Mouse (Mus musculus) layer of hippocampus, adult 18-20 months (tissue): ENCODE measurements around the gene Cnksr2. TPM values are rescaled to one million over a fixed set of nuclear protein-coding genes. Genes with fewer than 3 reads are reported as not detected.

ENCODE experiments used
- DNase-seq, 2 experiments: peaks; one replicate each; pipeline ENCODE4 v3.0.0; 2022; ENCODE audit warnings: low spot score in 2 of 2
- long read RNA-seq: library from polyadenylated mRNA; stranded (forward); transcript quantifications from one replicate; pipeline ENCODE4 v2.0.0, GENCODE M21; 2021
- total RNA-seq, 2 experiments: library from RNA; stranded (reverse); gene quantifications; 2 replicates each; pipeline ENCODE4 v1.2.3; 2021

Cnksr2 gene
- 100 to 1,000 TPM; 250 to 300 TPM for total RNA-seq
- long read RNA-seq, full-length matches to known transcripts: 33 of 204 reads
- long read RNA-seq, partial matches to known transcripts: 31 of 204 reads
- long read RNA-seq, other reads (novel, unspliced or antisense): 140 of 204 reads

DNA sequence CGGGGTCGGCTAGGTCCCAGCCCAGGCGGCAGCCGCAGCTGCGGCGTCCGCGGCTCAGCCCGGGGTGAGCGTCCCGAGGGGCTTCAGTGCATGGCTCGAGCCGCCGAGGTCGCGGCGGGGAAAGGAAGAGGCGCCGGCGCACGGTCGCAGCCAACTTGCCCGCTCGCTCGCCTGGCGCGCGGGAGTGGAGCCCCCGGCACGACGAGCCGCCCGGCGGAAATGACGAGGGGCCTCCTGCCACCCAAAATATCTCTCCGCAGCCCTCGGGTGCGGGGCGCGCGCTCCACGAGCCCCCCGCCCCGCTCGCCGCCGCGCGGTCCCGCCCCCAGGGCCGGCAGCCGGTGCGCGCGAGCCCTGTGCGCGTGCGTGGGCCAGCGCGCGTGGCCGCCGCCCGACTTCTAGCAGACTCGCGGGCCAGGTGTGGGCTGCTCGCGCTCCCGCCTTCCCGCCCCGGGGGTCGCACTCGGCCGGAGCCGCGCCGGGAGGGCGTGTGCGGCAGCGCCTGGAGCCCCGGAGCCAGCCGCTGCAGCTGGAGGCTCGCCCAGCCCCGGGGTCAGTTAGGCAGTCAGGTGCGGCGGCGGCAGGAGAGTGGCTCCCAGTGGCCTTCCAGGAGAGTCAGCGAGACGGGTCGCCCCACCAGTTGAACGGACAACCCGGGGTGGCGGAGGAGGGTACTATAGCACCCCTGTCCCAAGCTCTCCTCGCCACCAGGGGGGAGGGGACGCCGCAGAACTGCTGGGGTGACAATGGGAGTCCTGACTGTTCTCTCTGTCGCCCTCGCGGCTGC is at the start of gene Cnksr2:
TSS of gene Cnksr2 (minus strand) at position 238 of the 787 bp plus-strand sequence.
- DNase-seq: peak; percentile 50 to 68

GRCm38 (mm10) chrX:158043844-158044140 is 698 bp upstream of the Cnksr2 start:
- DNase-seq: no peak

DNA sequence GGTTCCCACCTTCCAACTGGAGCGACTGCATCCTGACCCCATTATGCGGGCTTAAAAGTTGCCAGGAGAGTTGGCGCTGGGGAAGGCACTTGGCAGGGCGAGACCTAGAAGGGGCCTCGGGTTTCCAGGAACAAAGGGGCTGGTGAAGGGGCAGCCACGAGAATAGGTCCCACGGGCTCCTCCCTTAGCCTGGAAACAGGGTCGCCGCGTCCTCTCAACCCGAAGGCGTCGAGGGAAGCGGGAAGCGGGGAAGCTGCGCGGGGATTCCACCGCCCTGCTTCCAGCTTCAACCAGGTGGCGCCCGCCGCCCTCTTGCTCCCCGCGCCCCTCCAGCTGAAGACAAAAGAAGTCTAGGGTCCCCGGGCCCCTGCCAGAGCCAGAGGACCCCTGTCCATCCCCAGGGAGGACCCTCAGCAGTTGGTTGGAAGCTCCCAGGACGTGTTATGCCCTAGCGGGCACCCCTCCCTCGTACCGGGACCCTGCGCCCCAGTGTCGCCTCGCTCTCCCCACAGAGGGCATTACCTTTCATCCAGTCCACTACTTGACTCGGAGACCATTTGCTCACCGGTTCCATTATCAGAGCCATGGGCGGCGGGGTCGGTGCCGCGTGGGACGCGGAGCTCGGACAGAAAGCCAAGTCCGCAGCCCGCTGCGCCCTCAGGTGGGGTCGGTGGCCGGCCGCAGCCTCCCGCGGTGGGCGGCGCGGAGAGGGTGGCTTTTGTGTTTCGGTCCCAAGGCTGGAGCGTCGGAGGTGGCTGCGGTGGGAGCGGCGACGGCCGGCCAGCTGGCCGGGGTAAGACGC is 638 bp downstream of the Cnksr2 start:
- DNase-seq: no peak

- no peak for DNase-seq
These were observed 1.4 kb downstream of the Cnksr2 start for GRCm38 (mm10) chrX:158041703-158042102.

GRCm38 (mm10) chrX:157951698-157952097 is 91.4 kb downstream of the Cnksr2 start:
- DNase-seq: no peak

DNA sequence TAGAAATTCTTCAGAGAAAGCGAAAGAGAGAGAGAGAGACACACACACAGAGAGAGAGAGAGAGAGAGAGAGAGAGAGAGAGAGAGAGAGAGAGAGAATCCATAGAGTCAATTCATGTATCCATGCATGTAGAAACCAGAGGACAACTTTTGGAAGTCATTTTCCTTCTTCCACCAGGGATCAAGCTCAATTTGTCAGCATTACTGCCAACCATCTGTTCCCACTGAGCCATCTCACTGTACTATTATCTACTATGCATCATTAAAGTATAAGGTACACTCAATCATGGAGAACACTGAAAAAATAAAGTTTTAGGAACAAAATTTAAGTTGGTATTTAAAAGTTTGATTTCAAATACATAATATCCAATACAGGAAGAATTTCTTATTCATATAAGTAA is 93.8 kb downstream of the Cnksr2 start:
- no peak for DNase-seq

- no peak for DNase-seq
These were observed 98.0 kb downstream of the Cnksr2 start for GRCm38 (mm10) chrX:157945121-157945520.

DNA sequence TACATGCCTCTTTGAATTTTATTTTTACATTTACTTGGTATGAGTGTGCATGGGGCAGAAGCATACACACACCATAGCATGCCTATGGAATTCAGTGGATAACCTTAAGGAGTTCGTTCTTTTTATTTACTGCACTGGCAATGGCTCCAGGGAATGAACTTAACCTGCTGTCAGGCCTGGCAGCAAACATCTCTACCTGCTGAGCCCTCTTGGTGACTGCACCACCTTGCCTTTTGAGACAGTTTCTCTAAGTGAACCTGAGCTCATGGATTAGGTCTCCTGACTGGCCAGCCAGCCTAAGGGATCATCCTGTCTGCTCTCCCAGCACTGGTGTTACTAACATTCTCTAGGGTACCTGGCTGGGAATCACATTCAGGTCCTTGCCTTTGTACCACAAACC is 106.5 kb downstream of the Cnksr2 start:
- no peak for DNase-seq

- DNase-seq: no peak
These were observed 123.0 kb downstream of the Cnksr2 start for GRCm38 (mm10) chrX:157920093-157920492.

DNA sequence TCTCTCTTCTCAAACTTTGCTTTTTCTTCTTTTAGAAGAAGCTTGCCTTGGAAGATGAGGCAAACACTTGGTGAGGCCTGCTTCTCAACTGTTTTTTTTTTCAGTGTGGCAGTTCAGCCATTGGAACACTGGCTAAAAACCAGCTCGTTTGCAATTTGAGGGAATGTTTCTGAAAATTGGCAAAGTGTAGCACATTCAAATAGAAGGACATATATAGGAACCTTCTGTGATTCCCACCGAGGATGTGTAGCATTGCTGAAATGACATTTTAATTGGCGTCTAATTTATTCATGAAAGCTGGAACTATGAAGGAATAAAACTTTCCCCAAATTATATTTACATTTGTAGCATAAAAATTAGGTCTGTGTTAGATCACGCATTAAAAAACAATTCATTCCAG is 213.1 kb downstream of the Cnksr2 start:
- DNase-seq: no peak

GRCm38 (mm10) chrX:157818921-157819260 is 224.2 kb downstream of the Cnksr2 start:
- no peak for DNase-seq

DNA sequence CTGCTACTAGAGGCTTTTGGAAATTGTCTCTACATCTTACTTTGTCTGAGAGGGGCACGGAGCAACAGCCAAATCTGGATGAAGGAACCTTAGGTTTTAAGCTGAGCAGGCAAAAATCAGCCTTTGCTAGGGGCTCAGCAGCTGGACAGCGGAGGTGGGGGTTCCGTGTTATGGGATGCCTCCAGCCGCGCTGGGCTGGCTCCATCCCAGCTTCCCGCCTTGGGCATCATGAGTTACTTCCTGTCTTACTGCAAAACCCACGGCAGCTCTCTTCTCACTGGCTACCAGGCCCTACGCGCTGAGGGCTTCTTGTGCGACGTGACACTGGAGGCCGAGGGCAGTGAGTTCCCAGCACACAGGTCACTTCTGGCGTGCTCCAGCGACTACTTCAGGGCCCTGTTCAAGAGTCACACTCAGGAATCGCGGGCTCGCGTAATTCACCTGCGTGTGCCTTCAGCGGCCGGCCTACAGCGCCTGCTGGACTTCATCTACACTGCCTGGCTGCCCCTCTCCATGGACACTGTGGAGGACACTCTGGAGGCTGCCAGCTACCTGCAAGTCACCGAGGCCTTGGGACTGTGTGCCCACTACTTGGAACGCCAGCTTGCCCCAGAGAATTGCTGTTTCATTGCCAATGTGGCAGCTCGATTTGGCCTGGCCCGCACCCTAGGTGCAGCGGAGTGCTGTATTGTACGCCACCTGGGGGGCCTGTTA is 224.7 kb downstream of the Cnksr2 start, which contains the start of gene Klhl34:
TSS of gene Klhl34 (plus strand) at position 229 of the 714 bp plus-strand sequence.
- no peak for DNase-seq

GRCm38 (mm10) chrX:157817571-157818206 is 225.4 kb downstream of the Cnksr2 start:
- DNase-seq: no peak

GRCm38 (mm10) chrX:157809721-157810120 is 233.4 kb downstream of the Cnksr2 start:
- DNase-seq: no peak

DNA sequence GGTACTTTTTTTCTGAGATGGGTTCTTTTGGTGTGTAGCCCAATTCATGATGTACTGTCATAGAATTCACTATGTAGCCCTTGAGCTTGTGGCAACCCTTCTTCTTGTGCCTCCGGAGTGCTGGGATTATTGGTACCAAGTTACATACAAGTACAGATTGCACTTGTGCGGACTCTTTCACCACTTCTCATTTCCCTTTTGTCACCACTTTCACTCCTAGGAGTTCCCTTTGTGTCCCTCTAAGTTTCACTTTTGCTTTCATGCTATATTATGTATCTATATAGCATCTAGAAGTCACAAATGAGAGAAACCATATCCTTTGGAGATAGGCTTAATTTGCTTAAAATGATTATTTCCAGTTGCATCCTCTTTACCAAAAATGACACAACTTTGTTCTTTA is 241.4 kb downstream of the Cnksr2 start:
- no peak for DNase-seq

Other genes with a start within 250 kb of the Cnksr2 start
- under 1 TPM in 1 of 2 experiments, not detected in 1; 0.15 TPM for gene Klhl34, start 224.9 kb downstream of the Cnksr2 start, total RNA-seq